Mouse (Mus musculus) neural tube, embryonic 11.5 days (tissue): ENCODE results near the gene Khdc4. TPM values are rescaled to one million over a fixed set of nuclear protein-coding genes. Genes with fewer than 3 reads are reported as not detected.

Source experiments
- ATAC-seq: fragments of 200-750 bp; cut with Nextera tagmentation; 2 replicates; pipeline ENCODE4 v1.8.0; 2017; ENCODE audit warnings: moderate number of reproducible peaks, mild to moderate bottlenecking, moderate TSS enrichment, moderate library complexity; ENCODE audit not compliant: insufficient read depth, low FRiP score, low TSS enrichment
- DNase-seq: peaks from one replicate; pipeline ENCODE4 v3.0.0-alpha.2; 2015; ENCODE audit warnings: low spot score
- H3K27ac ChIP-seq: fragments of 300-500 bp; sonication (generic); 2 replicates; pipeline ENCODE4 v1.5.1; 2014; ENCODE audit warnings: low read depth, mild to moderate bottlenecking, low read length
- H3K27me3 ChIP-seq: fragments of 300-500 bp; sonication (generic); 2 replicates; pipeline ENCODE4 v1.6.1; 2014; ENCODE audit warnings: mild to moderate bottlenecking, low read length, mixed read lengths; ENCODE audit not compliant: control insufficient read depth, insufficient read depth
- H3K36me3 ChIP-seq: fragments of 300-500 bp; sonication (generic); 2 replicates; pipeline ENCODE4 v1.6.1; 2014; ENCODE audit warnings: mild to moderate bottlenecking, low read length, moderate library complexity, mixed read lengths; ENCODE audit not compliant: control insufficient read depth, insufficient read depth
- H3K4me1 ChIP-seq: fragments of 300-500 bp; sonication (generic); 2 replicates; pipeline ENCODE4 v1.6.1; 2014; ENCODE audit warnings: low read length, mixed read lengths; ENCODE audit not compliant: control insufficient read depth, insufficient read depth
- H3K4me2 ChIP-seq: fragments of 300-500 bp; sonication (generic); 2 replicates; pipeline ENCODE4 v1.6.1; 2014; ENCODE audit warnings: low read depth, mild to moderate bottlenecking, moderate library complexity
- H3K4me3 ChIP-seq: fragments of 300-500 bp; sonication (generic); 2 replicates; pipeline ENCODE4 v1.5.1; 2014; ENCODE audit warnings: low read depth, low read length
- H3K9ac ChIP-seq: fragments of 300-500 bp; sonication (generic); 2 replicates; pipeline ENCODE4 v1.6.1; 2014; ENCODE audit warnings: mild to moderate bottlenecking, low read length
- H3K9me3 ChIP-seq: fragments of 300-500 bp; sonication (generic); 2 replicates; pipeline ENCODE4 v1.6.1; 2016; ENCODE audit warnings: low read length; ENCODE audit not compliant: control insufficient read depth
- WGBS: fragments of 180-500 bp; shearing (Covaris S2); extraction: QIAGEN DNeasy Blood & Tissue Kit; methylation state at CpG from one replicate; pipeline ENCODE4 v1.1.7; 2014; 5-methylcytosine and 5-hydroxymethylcytosine counted together
- polyA plus RNA-seq: library from polyadenylated mRNA; unstranded; fragments of >200 nt; fragmentation: Nextera tagmentation; extraction: Ambion mirVana; gene quantifications from 2 replicates; pipeline ENCODE4 v1.2.1, GENCODE M21; 2014

Khdc4 gene
- polyA plus RNA-seq, 1 experiment from 2014 or later: 111 TPM

DNA sequence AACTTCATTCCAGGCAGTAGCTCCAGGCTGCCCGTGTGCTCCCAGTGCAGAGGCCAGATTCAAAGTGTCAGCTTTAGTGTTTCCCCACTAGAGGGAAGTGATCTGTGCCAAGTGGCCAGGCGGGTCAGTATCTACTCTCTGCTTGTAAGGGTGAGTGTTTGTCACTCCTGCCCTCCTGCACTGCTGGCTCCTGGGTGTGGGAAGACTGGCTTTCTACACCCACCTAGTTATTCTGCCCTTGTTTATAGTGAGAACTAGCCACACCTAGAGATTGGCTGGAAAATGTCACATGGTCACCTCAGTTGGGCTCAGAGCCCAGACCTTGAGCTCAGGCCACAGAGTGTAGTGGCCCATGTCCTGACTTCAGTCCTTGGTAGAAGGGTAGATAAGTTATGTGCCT, 33.5 kb downstream of the Khdc4 start:
- no peak for ATAC-seq
- H3K4me2 ChIP-seq: no peak overlapping the region
- H3K27me3 ChIP-seq: no peaks in the 10 kb centered on the region
- no peak overlapping the region for H3K9ac ChIP-seq
- H3K9me3 ChIP-seq: no peaks in the 10 kb centered on the region
- no peak for DNase-seq
- H3K36me3 ChIP-seq: no peaks in the 10 kb centered on the region
- peaks cover 3% of the 10 kb centered on the region; the same call in 1 of the 2 replicates for H3K4me1 ChIP-seq
- 80% methylated on average over 2 of the region's 2 CpGs for WGBS
- H3K27ac ChIP-seq: no peak overlapping the region
- H3K4me3 ChIP-seq: no peak overlapping the region

DNA sequence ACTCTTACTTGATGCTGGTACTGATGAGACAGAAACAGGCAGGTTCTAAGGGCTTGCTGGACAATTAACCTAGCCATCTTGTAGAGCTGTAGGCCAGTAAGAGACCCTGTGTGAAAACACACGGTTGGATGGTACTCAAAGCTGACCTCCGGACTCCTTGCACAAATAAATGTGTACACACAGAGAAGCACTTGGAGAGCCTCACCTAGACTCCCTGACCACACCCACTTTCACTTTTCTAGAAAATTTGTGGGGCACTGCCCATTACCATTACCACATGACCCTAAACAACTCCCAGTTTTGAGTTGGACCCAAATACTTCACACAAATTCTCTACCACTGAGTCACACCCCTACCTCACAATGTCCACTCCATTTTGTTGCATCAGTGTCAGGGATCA, 51.0 kb downstream of the Khdc4 start:
- no peaks in the 10 kb centered on the region for H3K36me3 ChIP-seq

DNA sequence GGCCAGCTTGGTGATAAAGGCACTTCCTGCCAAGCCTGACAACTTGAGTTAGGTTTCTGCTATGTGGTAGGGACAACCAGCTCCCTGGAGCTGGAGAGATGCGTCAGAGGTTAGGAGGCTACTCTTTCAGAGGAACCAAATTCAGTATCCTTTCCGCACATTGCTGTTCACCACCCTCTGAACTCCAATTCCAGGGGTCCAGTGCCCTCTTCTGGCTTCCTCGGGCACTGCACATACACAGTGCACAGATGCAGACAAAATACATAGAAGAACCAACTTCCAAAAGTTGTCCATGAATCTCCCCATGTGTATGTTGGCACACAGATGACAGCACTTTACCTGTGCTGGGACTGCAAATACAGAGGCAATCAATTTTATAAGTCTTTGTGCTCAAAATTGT, 53.0 kb downstream of the Khdc4 start:
- WGBS: 59% methylated on average over 3 of the region's 3 CpGs
- Histone ChIP-seq H3K4me3 (no peak overlapping the region), H3K27ac (no peak overlapping the region), H3K9me3 (no peaks in the 10 kb centered on the region), H3K4me2 (no peak overlapping the region), H3K27me3 (no peaks in the 10 kb centered on the region), H3K4me1 (no peaks in the 10 kb centered on the region), H3K9ac (no peak overlapping the region), H3K36me3 (peaks cover 2% of the 10 kb centered on the region)
- no peak for ATAC-seq
- DNase-seq: peak; percentile 41

More for the DNA sequence above, 51.0 kb downstream of the Khdc4 start:
- Histone ChIP-seq H3K9ac (no peak overlapping the region), H3K27ac (no peak overlapping the region), H3K4me3 (no peak overlapping the region), H3K9me3 (no peaks in the 10 kb centered on the region), H3K27me3 (no peaks in the 10 kb centered on the region), H3K4me2 (no peak overlapping the region), H3K4me1 (no peaks in the 10 kb centered on the region)
- no peak for ATAC-seq
- no peak for DNase-seq
- 90% methylated on average over 2 of the region's 2 CpGs for WGBS

DNA sequence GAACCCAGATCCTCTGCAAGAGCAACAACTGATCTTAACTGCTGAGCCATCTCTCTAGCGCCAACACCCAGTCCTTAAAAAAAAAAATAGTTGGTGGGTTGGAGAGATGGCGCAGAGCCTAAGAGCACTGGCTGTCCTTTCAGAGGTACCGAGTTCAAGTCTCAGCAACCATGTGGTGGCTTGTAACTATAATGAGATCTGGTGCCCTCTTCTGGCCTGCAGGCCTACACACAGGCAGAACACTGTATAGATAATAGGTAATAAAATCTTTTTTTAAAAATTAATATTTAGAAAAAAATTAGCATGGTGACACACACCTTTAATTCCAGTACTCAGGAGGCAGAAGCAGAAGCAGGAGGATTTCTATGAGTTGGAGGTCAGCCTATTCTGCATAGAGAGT, 54.5 kb downstream of the Khdc4 start:
- Histone ChIP-seq H3K9me3 (no peaks in the 10 kb centered on the region), H3K4me3 (no peak overlapping the region), H3K9ac (no peak overlapping the region), H3K36me3 (peaks cover 2% of the 10 kb centered on the region), H3K27me3 (no peaks in the 10 kb centered on the region), H3K4me1 (no peaks in the 10 kb centered on the region), H3K4me2 (no peak overlapping the region), H3K27ac (no peak overlapping the region)
- no peak for DNase-seq
- no peak for ATAC-seq
- 93% methylated on average over 3 of the region's 3 CpGs for WGBS

DNA sequence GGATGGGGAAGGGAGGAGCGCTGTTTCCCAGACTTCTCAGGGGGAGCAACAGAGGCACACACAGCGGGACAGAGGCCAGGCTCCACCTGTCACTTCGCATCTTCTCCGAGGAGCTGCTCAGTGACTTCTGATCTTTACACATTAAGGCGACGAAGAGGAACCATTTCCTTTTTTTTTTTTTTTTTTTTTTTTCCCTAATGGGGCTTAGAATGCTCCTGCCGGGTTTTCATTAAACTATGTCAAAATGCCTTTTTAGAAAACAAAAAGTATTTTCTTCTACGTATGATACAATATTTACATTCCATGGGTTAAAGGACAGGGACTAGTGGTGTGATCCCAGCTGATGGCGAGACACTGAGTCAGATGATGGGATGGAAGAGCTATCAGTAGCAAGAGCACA, 59.9 kb downstream of the Khdc4 start:
- WGBS: 93% methylated on average over 9 of the region's 9 CpGs
- Histone ChIP-seq H3K4me1 (no peaks in the 10 kb centered on the region), H3K9me3 (peaks cover 10% of the 10 kb centered on the region; the same call in 1 of the 2 replicates), H3K36me3 (peaks cover 39% of the 10 kb centered on the region), H3K27ac (no peak overlapping the region), H3K9ac (no peak overlapping the region), H3K27me3 (no peaks in the 10 kb centered on the region), H3K4me3 (no peak overlapping the region), H3K4me2 (no peak overlapping the region)
- DNase-seq: no peak
- no peak for ATAC-seq

DNA sequence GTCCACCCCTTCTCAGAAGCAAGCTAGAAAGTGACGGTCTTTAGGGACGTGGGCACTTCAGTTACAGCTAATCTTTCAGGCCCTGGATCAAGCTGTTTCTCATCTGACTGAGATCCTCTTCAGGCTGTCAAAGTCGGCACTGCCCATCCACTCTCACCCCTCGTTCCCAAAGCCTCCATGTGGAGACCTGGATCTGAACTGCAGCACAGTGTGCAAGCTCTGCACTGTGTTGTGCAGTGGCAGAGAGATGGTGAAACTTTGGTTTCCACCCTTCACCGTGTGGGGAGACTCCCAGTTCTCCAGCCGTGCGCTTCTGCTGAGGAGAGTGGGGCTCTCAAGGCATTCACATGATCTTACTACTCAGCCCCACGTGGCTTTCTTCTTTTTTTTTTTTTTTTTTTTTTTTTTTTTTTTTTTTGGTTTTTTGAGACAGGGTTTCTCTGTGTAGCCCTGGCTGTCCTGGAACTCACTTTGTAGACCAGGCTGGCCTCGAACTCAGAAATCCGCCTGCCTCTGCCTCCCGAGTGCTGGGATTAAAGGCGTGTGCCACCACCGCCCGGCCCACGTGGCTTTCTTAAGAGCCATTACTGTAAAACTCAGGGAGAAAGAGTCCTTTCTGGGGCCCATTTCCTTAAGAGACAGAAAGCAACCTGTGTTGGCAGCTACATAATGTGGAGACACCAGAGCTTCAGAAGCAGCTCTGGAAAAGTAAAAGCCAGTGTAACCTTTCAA, 60.7 kb downstream of the Khdc4 start:
- Histone ChIP-seq H3K4me1 (no peaks in the 10 kb centered on the region), H3K36me3 (peaks cover 40% of the 10 kb centered on the region), H3K9me3 (peaks cover 10% of the 10 kb centered on the region; the same call in 1 of the 2 replicates), H3K4me3 (no peak overlapping the region), H3K4me2 (no peak overlapping the region), H3K27ac (no peak overlapping the region), H3K27me3 (no peaks in the 10 kb centered on the region), H3K9ac (no peak overlapping the region)
- ATAC-seq (no peak), DNase-seq (no peak)
- 94% methylated on average over 15 of the region's 15 CpGs for WGBS

DNA sequence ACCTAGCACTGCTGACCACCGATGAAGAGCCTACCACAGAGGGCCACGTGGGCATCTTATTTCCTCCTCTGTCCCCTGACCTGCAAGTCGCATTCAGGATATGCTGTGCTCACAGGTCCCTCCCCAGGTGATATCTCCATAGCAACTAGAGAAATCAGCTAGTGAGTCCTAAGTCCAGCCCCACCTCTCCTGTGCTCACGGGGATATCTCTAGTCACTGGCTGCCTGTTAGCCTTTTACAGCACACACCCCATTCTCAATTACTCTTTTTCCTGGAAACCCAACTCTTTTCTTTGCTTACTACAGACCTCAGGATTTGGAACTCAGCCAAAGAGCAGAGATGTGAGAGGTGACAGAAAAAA, 61.2 kb downstream of the Khdc4 start:
- H3K4me3 ChIP-seq: no peak overlapping the region
- DNase-seq (no peak), ATAC-seq (no peak)
- H3K4me1 ChIP-seq: no peaks in the 10 kb centered on the region
- H3K27ac ChIP-seq: no peak overlapping the region
- 94% methylated on average over 4 of the region's 4 CpGs for WGBS
- no peak overlapping the region for H3K4me2 ChIP-seq
- peaks cover 10% of the 10 kb centered on the region; the same call in 1 of the 2 replicates for H3K9me3 ChIP-seq
- H3K36me3 ChIP-seq: peaks cover 40% of the 10 kb centered on the region
- no peak overlapping the region for H3K9ac ChIP-seq
- no peaks in the 10 kb centered on the region for H3K27me3 ChIP-seq

DNA sequence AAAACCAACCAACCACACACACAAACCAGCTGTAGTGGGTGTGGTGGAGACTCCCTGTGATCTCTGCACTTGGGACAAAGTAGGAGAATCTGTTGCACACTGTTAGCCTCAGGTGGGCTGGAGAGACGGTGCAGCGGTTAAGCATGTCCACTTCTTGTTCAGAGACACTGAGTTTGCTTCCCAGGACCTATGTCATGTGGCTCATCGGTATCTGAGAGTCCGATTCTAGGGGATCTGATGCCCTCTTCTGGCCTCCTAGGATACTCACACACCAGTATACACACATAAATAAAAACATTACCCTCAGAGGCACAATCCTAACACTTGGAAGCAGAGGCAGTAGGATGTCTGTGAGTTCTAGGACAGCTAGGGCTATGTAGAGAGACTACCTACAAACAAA, 68.7 kb downstream of the Khdc4 start:
- ATAC-seq: no peak
- peaks cover 28% of the 10 kb centered on the region for H3K4me1 ChIP-seq
- 76% methylated on average over 4 of the region's 4 CpGs for WGBS
- H3K4me2 ChIP-seq: no peak overlapping the region
- no peak overlapping the region for H3K27ac ChIP-seq
- no peak overlapping the region for H3K9ac ChIP-seq
- H3K27me3 ChIP-seq: no peaks in the 10 kb centered on the region
- H3K4me3 ChIP-seq: no peak overlapping the region
- DNase-seq: no peak
- H3K36me3 ChIP-seq: peaks cover 10% of the 10 kb centered on the region
- H3K9me3 ChIP-seq: 0 out of 2 replicates have a peak, but pooled peaks cover under 1% of the 10 kb centered on the region

DNA sequence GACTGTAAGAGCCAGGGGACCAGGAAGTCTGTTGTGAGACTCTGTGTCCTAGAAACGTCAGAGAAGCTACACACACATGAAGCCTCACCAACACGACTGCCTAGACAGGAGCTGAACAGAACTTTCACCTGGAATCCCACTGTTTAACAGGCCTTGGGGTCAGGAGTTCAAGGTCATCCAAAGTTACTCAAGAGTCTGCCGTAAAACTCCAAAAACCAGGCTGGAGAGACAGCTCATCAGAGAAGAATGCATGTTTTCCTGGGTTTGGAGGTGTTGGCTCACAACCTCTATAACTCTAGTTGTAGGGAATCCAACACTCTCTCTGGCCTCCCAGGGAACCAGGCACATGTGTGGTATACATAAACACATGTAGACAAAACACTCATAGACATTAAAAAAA, 69.9 kb downstream of the Khdc4 start:
- no peak overlapping the region for H3K4me3 ChIP-seq
- H3K9ac ChIP-seq: no peak overlapping the region
- peaks cover 10% of the 10 kb centered on the region; the same call in 1 of the 2 replicates for H3K36me3 ChIP-seq
- peaks cover 28% of the 10 kb centered on the region for H3K4me1 ChIP-seq
- WGBS: 67% methylated on average over 3 of the region's 3 CpGs
- H3K27me3 ChIP-seq: no peaks in the 10 kb centered on the region
- no peak overlapping the region for H3K27ac ChIP-seq
- no peak for ATAC-seq
- no peak overlapping the region for H3K4me2 ChIP-seq
- no peaks in the 10 kb centered on the region for H3K9me3 ChIP-seq
- no peak for DNase-seq
